Mouse (Mus musculus): ENCODE data around the gene Man1c1.

Man1c1 gene

DNA sequence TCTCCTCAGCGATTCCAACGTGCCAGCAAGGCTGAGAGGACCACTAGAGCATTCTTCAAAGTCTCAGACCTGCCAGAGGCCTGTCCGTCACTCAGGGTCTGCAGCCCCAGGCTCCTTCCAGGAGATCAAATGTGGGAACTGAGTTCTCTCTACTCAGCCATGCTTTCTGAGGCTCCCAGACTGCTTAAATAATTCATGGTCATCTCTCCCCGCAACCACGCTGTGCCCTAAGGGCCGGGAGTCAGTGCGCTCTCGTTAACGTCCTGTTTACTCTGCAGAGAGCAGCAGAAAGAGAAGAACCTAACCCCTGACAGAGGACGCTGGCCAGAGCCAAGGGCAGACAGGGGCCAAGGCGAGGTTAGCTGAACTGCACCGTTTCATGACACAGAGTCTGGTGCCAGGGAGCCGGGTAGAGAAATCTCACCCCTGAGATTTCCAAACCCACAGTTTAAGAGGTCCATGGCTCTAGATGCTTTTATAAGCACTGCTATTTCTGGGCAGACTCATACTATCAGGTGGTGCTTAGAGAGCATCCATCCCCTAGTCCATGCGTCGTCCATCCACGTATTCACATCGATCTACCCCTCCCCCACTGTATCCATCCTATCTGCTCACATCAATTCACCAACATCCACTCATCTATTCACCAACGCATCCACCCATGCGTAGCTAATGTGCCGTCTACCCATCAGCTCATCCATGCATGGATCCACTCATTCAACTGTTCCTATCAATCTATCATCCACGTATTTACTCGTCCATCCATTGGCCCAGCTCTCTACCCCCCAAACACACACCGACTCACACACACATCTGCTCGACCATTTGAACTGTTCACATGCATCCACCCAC, 131.4 kb downstream of the Man1c1 start:
- no peak for DNase-seq

DNA sequence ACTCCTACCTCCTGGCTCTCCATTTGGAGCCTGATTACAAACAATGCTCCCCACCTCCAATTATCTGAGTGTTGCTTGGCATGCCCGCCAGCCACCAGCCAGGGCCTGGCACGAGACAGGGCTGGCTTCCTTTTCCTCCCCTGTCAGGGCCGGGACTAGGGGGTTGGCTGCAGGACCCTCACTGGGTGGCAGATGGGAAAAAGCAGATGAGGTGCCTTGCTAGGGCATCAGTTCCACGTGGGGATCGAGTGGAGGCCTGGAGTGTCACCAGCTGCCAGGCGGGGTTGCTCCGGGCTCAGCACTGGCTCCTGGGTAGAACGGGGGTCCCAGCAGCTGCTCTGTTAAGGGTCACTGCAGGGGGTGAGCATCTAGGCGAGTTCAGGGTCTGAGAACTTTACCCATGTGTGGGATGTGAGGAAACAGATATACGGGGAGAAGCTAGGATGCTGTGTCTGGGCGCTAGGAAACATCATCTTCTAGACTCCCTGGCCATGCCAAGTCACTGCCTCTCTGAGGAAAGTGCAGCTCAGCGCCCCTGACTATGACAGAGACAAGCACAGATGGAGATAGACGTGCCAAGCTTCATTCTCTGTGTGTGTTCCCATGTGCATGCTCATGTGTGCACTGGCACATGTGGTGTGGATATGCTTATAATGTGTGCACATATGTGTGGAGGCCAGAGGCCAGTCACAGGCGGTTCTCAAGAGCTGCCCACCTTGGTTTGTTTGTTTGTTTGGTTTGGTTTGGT, 133.2 kb downstream of the Man1c1 start:
- DNase-seq, result no peak

DNA sequence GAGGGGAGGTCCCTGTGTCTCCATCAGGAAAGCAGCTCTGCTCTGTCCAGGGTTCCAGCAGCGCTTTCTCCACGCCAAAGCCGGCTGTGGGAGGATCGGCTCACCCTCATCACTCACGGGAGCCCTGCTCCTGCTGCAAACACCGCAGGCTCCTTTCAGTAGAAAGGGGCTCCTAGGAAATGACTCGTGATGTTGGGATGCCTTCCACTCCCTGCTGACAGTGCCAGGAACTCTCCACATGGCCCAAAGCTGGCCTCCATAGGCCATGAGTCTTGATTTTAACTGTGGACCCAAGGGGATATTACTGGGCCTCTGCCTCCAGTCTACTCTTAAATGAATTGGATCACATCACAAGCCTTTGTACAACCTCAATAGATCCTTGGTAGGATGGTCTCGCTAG, 134.3 kb downstream of the Man1c1 start:
- no peak for DNase-seq

DNA sequence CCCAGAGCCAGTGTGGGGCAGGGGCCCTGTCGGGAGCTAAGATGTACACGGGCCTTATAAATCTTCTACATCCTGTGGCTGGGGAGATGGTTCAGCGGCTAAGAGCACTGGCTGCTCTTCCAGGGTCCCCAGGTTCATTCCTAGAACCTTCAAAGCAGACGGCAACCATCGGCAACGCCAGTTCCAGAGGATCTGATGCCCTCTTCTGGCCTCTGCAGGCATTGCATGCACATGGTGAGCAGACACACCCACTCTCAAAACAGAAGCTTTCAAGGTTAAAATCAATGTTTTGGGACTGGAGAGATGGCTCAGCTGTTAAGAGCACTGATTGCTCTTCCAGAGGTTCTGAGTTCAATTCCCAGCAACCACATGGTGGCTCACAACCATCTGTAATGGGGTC, 134.9 kb downstream of the Man1c1 start:
- peak; percentile 64 to 67 for DNase-seq

DNA sequence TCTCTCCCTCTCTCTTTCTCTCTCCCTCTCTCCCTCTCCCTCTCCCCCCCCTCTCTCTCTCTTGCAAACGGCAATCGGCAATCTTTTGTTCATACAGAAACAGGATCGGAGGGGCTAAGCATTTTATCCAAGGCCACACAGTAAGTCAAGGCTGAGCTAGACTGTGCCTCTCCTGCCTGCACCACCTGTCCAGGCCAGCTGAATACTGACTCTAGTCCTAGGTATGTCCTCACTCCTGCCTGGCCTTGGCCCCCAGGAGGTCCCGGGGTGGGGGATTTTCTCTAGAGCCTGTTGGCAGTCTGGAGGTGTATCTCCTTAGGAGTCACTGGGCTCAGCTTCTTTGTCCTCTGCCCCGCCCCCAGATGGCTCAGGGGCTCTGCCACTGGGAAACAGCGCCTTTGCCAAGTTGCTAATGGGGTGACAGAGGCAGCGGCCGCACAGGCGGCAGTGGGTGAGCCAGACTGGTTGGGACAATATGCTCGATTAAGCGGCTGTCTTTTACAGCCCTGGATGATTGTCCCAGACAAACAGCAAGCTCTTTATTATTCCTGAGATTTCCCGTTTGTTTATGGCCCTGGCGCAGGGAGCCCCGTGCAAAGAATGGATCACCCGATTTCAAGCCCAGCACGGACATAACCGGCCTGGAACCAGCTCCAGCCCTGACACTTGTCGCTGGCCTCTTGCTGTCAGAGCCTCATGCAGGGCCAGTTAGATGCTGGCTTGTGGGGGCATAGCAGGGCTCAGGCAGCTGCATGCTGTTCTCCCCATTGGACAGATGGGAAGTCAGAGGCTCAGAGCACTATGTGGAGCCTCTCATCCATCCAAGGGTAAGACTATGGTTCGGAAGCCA, 136.5 kb downstream of the Man1c1 start:
- no peak for DNase-seq

DNA sequence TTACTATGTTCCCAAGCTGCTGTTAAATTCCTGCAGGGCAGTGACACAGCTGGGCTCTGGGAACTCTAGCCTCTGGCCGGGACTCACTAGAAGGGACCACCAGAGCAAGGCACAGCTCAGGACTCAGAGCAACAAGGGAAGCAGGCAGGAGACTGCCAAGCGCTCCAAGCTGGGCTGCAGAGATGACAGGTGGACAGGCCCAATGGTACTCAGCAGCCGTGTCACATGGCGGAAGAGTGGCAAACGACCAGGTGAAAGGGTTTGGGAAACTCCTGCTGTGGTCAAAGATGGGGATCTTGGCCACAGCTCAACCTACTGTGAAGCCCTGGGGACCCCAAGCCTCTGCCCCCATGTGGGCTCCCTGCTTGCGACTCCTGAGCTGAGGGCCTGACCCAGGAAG, 140.0 kb downstream of the Man1c1 start:
- no peak for DNase-seq

DNA sequence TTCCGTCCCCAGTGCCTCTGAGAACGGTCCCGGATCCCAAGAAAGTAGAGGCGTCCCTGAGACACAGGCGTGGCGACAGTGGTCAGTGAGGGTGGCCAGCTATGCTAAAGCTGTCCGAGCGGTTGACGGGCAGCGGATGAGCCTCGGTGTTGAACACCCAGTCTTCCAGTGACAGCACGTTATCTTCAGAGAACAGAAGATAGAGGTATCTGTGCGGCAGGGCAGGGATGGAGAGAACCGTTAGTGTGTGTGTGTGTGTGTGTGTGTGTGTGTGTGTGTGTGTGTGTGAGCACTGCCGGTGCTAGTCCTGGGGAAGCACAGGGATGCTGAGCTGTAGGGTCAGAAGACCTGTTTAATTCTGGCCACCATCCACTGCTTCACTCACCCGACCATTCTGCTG, 140.5 kb downstream of the Man1c1 start:
- no peak for DNase-seq

DNA sequence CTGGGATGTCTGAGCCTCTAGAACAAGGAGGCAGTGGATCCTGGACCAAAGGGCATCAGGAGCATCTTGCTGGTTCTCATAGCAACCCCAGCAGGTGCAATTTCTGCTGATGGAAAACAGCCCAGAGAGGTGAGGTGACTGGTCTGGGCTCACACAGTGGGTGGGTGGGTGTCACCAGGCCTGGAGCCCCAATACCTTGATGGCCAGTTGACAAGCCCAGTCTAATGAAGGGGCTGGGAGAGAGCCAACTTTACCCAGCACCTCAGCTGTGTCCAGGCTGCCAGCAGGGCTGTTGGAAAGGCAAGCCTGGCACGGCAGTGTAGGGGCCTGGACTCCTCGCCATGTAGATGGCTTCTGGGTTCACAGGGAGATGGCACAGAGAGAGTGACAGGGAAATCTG, 142.1 kb downstream of the Man1c1 start:
- DNase-seq, result no peak

DNA sequence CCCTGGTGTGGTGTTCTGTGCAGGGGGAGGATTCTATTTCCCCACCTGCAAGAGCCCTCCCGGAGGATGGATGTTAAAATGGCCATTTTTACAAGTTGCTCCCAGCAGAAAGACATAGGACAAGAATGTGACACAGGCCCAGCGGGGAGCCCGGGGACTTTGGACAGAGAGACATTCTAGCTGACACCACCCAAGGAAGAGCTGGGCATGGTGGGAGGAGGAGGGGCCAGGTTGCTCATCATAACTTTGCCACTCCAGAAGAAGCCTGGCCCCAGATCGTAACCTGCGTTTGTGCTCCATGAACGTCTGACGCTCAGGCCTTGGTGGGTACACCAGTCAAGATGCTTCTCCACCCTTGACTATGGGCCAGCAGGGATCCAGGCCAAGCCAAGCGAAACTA, 143.4 kb downstream of the Man1c1 start:
- no peak for DNase-seq

DNA sequence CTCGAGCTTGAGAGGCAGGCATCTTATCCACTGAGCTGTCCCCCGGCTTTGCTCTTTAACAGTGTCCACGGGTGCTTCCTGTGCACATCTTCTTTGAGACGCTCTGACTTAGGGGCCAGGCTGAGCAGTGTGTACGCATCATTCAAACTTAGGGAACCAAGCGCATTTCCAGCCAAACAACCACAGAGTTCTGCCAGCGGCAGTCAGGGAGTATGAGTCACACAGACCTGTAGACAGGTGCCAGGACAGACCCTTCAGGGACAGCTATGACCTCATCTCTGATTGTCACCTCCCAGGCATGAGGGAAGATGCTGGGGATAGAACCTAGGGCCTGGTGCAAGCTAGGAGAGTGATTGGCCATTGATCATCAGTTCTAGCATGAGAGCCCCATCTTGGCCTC, 144.9 kb downstream of the Man1c1 start:
- no peak for DNase-seq

DNA sequence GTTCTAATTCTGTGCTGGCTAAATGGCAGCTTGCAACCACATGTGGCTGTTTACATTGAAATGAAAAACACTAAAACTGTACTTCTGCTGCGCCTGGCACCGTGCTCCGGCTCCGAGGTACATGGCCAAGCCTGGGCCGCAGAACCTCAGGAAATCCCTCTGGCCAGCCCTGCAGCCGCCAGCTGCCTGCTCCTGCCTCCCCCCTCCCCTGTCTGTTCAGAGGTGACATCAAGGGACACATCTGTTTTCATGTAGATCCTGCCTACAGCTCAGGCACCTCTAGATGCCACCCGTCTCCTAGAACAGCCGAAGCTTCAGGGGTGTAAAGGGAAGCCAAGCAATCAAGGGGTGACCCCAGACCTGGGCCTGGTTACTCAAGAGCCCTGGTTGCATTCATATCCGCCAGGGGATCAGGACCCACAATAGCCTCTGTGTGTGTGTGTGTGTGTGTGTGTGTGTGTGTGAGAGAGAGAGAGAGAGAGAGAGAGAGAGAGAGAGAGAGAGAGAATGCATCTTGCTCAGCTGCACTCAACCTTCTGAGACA, 145.4 kb downstream of the Man1c1 start:
- DNase-seq, result no peak

DNA sequence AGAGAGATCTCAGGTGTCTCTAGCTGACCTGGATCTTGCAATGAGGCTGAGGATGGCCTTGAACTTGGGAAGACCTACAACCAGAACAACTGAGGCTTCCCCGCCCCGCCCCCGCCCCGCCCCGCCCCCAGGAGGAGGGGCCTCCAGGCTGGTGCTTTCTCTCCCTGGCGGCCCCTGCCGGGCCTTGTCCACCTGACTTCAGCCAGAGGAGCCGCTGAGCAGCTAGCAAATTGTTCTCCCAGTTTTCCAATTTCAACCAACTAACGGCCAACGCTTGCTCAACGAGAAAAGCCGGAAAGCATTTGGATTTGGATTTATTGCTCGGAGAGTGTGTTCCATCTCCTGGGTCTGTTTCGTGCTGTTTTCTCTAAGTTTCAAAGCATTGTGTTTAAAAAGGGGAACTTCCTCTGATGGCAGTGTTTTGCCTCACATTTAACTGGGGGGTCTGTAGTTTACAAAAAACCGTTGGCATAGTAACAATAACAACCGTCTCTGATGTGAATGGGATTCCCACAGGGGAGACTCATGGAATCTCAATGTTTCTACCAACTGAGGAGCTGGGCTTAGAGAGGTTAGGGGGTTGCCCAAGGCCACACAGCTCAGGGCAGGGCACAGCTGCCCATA, 146.4 kb downstream of the Man1c1 start:
- peak; percentile 42 to 61 for DNase-seq

DNA sequence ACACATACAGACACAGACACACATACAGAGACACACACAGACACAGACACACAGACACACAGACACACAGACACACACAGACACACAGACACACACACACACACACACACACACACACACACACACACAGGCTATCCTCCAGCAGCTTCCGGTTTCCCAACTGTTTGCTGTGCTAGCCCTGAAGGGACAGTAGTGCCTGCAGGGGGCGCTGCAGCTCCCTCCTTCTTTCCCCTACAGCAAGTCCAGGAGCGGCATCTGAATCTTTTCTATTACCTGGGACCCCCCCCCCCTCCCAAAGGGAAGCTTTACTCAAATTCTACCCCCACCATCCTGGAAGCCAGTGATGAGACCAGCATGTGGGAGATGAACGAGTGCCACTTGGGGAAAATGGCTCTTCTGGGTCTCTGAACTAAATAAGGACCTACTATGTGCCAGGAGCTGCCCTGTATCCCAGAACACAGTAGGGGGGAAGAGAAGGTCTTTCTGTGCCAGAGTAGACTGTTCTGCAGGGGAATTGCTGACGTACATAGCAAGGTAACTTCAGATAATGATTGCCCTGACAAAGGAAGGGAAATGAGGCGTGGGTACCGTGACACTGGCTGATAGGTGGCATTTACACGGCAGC, 148.0 kb downstream of the Man1c1 start:
- DNase-seq, result peak; percentile 69 to 78

DNA sequence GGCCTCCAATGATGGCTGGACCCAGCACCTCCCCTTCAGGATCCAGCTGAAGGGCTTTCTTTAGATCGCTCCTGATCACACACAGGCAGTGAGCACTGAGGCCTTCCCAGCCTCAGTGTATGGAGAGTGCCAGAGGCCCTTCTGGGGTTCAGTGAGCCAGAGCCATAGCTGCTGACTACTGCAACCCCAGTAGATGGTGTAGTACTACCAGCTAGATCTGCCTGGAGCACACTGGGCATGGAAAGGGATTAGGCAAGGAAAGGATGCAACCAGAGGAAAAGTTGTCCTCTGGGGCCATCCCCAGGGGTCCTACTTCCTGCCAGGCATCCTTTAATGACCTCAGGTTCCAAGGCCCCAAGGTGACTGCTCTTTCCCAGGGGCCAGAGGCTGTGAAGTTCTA, 150.5 kb downstream of the Man1c1 start:
- no peak for DNase-seq

DNA sequence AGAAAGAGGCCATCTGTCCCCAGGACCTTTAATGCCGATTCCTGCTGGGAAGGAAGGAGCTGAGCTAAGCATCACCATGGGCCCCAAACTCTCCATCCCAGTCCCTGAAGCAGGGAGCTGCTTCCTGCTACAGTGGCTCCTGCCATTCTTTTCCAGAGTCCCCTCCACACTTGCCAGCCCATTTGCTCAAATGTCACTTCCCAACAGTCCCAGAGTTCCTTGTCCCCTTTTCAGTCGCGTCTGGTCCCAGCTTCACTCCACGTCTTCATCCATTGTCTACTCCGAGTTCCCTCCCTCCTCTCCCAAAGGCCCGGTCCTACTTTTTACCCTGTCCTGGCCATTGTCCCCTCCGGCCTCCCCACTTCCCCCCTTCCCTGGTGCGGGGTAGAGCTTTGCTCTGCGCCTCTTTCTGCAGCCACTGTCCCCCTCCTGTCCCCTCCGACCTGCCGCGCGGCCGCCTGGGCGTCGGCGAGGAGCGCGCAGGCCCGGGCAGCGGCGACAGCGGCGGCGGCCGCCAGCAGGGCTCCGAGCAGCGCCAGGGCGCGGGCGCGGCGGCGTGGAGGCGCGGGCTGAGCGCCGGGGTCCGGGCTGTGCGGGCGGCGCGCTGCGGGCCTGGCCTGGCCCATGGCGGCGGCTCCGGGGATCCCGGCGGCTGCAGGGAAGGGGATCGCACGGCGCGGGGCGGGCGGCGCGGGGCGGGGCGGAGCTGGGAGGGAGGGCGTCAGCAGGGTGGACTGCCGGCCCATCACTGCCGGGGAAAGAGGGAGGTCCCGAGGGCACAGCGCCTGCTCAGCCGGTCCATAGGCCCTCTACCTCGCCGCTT, 152.4 kb downstream of the Man1c1 start, which contains the start of gene Selenon:
Gene Selenon (minus strand): TSS at position 673 of the 823 bp plus-strand sequence.
- peak; percentile 78 to 83 for DNase-seq

DNA sequence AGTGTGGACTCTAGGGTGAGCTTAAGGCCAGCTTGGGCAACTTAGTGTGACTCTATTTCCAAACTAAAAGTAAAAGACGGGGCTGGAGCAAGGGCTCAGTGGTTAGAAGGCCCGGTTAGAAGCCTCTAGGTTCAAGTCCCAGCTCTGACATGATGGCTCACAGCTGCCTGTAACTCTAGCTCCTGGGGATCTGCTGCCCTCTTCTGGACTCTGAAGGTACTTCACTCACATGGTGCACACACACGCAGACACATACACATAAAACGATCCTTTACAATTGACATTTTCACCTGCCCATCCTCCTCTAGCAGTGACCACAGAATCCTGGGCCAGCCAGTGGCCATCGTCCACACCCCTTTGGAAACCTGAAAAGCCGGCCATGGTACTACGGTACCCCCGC, 154.2 kb downstream of the Man1c1 start:
- no peak for DNase-seq

DNA sequence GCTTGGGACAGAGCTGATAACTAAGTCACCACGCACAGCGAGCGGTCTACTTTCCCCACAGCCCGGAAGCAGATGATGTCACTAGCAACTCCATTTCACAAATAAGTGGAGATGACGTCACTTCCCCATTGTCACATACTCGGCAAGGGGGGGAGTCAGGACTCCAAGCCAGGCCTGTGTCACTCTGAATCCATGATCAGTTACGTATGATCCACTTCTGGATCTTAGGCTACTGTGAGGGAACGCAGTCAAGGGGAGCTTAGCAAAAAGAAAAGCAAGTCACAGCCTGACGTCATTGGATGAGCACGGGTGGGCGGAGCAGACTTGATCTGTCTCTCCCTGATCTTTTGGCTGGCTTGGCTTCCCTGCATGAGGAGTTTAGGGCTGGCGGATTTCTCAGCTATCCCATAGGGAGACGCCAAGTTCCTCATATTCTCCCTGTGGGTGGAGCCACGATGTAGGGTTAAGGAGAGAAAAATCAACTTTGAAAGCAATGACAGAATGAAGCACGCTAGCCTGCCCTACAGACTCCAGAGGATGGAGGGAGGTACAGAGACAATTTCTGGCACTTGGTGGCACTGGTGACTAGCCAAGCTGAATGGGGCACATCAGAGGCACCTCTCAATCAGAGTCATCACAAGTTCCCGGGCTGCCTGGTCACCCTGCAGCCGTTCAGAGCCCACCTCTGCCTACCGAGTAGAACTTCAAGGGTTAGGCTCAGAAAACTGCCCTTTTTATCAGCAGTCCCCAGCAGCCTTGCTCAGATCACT, 155.7 kb downstream of the Man1c1 start:
- DNase-seq, result peak in 1 of 2 experiments; percentile 27

DNA sequence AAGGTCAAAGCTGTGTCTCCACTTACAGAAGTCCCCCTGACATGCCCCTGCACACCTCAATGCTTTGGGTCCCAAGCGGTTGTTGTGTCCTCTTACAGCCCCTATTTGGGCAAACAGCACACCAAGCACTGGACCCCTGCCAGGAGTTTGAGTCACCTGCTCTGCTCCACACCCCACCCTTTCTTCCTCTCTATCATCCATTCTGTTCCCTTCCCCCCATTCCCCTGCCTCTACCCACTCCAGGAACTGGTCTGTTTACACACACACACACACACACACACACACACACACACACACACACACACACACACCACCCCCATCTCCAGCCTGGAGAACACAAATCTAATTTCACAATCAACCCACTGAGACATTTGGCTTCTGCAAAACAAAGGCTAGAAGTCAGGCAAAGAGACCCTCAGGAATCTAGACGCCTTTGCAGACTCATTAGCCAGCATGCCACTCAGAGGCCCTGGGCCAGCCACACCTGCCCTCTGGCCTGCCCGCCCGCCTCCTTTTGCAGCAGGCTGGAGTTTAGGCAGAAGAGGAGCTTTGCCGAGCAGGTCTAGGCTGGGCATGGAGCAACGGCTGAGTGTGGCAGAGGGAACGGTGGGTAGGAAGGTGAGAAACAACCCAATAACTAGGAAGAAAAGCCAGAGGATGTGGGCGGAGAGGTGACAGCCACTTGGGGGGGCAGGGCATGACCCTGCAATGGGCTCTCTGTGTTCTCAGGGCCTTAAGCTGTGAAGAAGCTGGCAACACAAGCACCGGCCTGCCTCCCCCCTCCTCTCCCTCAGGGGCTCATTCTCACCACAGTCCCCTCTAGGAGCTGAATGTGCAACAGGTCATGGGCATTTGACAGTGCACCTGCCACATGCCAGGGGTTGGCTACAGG, 157.0 kb downstream of the Man1c1 start:
- DNase-seq, result no peak

DNA sequence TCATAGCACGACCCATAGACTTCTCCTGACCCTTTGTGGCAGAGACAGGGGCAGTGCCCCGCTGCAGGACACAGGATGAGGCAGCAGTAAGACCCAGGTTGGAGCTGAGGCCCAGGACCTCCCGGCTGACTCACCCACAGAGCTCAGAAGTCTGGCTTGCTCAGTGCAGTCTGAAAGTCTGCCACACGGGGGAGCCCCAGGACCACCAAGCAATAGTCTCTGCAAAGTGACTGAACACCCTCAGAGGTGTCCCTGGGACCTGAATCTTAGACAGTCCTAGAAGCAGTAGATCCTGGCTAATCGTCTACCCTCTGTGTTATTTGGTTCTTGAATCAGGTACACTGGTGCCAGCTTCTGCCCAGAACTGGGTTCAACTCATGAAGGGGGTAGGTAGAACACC, 160.8 kb downstream of the Man1c1 start:
- peak; percentile 96 to 97 for DNase-seq

Measured in kidney, postnatal 4 days (tissue).